Mouse (Mus musculus) olfactory bulb, adult 2 months (tissue): Measurements from ENCODE around the gene Neu3. TPM values are rescaled to one million over a fixed set of nuclear protein-coding genes. Genes with fewer than 3 reads are reported as not detected.

Experiments used
- H3K27ac ChIP-seq: fragments of 200-500 bp; 2 replicates; pipeline ENCODE4 v1.5.1; 2012; ENCODE audit warnings: low read depth, low read length; ENCODE audit not compliant: insufficient read depth
- H3K4me1 ChIP-seq: fragments of 200-500 bp; 2 replicates; pipeline ENCODE4 v1.6.1; 2012; ENCODE audit warnings: low read length; ENCODE audit not compliant: control insufficient read depth, insufficient read depth
- H3K4me3 ChIP-seq: fragments of 200-500 bp; 2 replicates; pipeline ENCODE4 v1.5.1; 2012; ENCODE audit warnings: mild to moderate bottlenecking, low read depth, low read length, moderate library complexity; ENCODE audit not compliant: insufficient read depth
- CTCF ChIP-seq: fragments of 200-500 bp; IDR thresholded peaks from 2 replicates; pipeline ENCODE4 v1.5.1; 2012; ENCODE audit warnings: low read depth, mild to moderate bottlenecking, low read length, moderate library complexity; ENCODE audit not compliant: insufficient read depth
- POLR2A ChIP-seq: fragments of 200-500 bp; IDR thresholded peaks from 2 replicates; pipeline ENCODE4 v1.6.1; 2012; ENCODE audit warnings: mild to moderate bottlenecking, low read depth, low read length, moderate library complexity; ENCODE audit not compliant: insufficient read depth
- WGBS: fragments of 180-500 bp; shearing (Covaris S2); methylation state at CpG from one replicate; pipeline ENCODE4 v1.1.7; 2018; 5-methylcytosine and 5-hydroxymethylcytosine counted together
- polyA plus RNA-seq: library from polyadenylated mRNA; stranded (reverse); fragments of >200 nt; gene quantifications from 2 replicates; pipeline ENCODE4 v1.2.4, GENCODE M21; 2012; ENCODE audit warnings: low replicate concordance; ENCODE audit not compliant: missing spikeins, insufficient read depth, insufficient read length

Neu3 gene
- polyA plus RNA-seq, 1 experiment, result not detected

- under 1% methylated on average over 42 of the region's 42 CpGs for WGBS
- Histone ChIP-seq H3K4me1 (peaks cover 16% of the 10 kb centered on the region), H3K4me3 (peak within 1 kb of the TSS; percentile 82), H3K27ac (peak within 1 kb of the TSS; percentile 86)
- TF ChIP-seq POLR2A (peak; percentile 94), CTCF (no peak)
Measured at GRCm38 (mm10) chr7:99858813-99859585, 30.8 kb upstream of the Neu3 start, which contains the start of gene Xrra1. Xrra1 (plus strand) TSS chr7:99859116.

- Histone ChIP-seq H3K4me3 (peak overlapping the region; percentile 82), H3K4me1 (peaks cover 12% of the 10 kb centered on the region), H3K27ac (peak overlapping the region; percentile 74)
- TF ChIP-seq POLR2A, result no peak
- TF ChIP-seq CTCF, result no peak
- WGBS, result under 1% methylated on average over 19 of the region's 19 CpGs
Measured at GRCm38 (mm10) chr7:99858175-99858812, 30.1 kb upstream of the Neu3 start.

- no peak overlapping the region for H3K27ac ChIP-seq
- H3K4me1 ChIP-seq, result peaks cover 14% of the 10 kb centered on the region
- 81% methylated on average over 14 of the region's 14 CpGs for WGBS
- no peak overlapping the region for H3K4me3 ChIP-seq
- TF ChIP-seq CTCF, result no peak
- TF ChIP-seq POLR2A, result no peak
Measured at GRCm38 (mm10) chr7:99856266-99856861, 28.1 kb upstream of the Neu3 start.

- TF ChIP-seq CTCF (no peak), POLR2A (no peak)
- Histone ChIP-seq H3K27ac (no peak overlapping the region), H3K4me1 (peaks cover 14% of the 10 kb centered on the region), H3K4me3 (no peak overlapping the region)
- 85% methylated on average over 4 of the region's 4 CpGs for WGBS
Measured at GRCm38 (mm10) chr7:99854311-99854710, 26.1 kb upstream of the Neu3 start.

- 85% methylated on average over 7 of the region's 7 CpGs for WGBS
- Histone ChIP-seq H3K27ac (no peak overlapping the region), H3K4me3 (no peak overlapping the region), H3K4me1 (peaks cover 14% of the 10 kb centered on the region)
- TF ChIP-seq CTCF (no peak), POLR2A (no peak)
Measured at GRCm38 (mm10) chr7:99853350-99853749, 25.1 kb upstream of the Neu3 start.

- Histone ChIP-seq H3K4me3 (no peak overlapping the region), H3K4me1 (peaks cover 10% of the 10 kb centered on the region), H3K27ac (no peak overlapping the region)
- TF ChIP-seq POLR2A, result no peak
- TF ChIP-seq CTCF, result no peak
- WGBS, result 76% methylated on average over 6 of the region's 6 CpGs
Measured at GRCm38 (mm10) chr7:99851618-99852017, 23.4 kb upstream of the Neu3 start.

- 35% methylated on average over 1 of the region's 1 CpGs for WGBS
- Histone ChIP-seq H3K4me3 (no peak overlapping the region), H3K4me1 (peaks cover 5% of the 10 kb centered on the region), H3K27ac (no peak overlapping the region)
- no peak for TF ChIP-seq POLR2A
- no peak for TF ChIP-seq CTCF
Measured at GRCm38 (mm10) chr7:99851121-99851520, 22.9 kb upstream of the Neu3 start.

- no peak for TF ChIP-seq POLR2A
- Histone ChIP-seq H3K4me1 (peaks cover 5% of the 10 kb centered on the region), H3K4me3 (no peak overlapping the region), H3K27ac (no peak overlapping the region)
- 65% methylated on average over 5 of the region's 5 CpGs for WGBS
Measured at GRCm38 (mm10) chr7:99850534-99850933, 22.3 kb upstream of the Neu3 start.

- no peak overlapping the region for H3K27ac ChIP-seq
- TF ChIP-seq CTCF, result no peak
- TF ChIP-seq POLR2A, result no peak
- H3K4me3 ChIP-seq, result no peak overlapping the region
- 88% methylated on average over 8 of the region's 8 CpGs for WGBS
- 0 out of 2 replicates have a peak, but pooled peaks cover 3% of the 10 kb centered on the region for H3K4me1 ChIP-seq
Measured at GRCm38 (mm10) chr7:99845533-99846236, 17.5 kb upstream of the Neu3 start.
